In genomic region chr10:60822641-60823425, GRCm38 (mm10) we compare ENCODE assay signal across 14 mouse cellular contexts. TPM values are rescaled to one million over a fixed set of nuclear protein-coding genes. Genes with fewer than 3 reads are reported as not detected.
DNase-seq lines count a peak whose midpoint lies in the region; ATAC-seq and TF ChIP-seq lines count a peak whose summit lies in the region.
"Had no signal": no experiment of that assay in that cellular context is flagged by ENCODE, and none has a peak within 500 bp of the region (broad histone marks: within the 10 kb centered on the region; RNA-seq: fewer than 3 reads in every experiment).

No protein-coding gene starts in this region.

- ATAC-seq in heart, embryonic 14.5 days (ENCODE audit: insufficient number of reproducible peaks, insufficient read depth, low FRiP score, low read depth): no peak
- ATAC-seq in forebrain, embryonic 11.5 days (replicated peaks; ENCODE audit: low FRiP score): no peak
- ATAC-seq: intestine, embryonic 15.5 days; midbrain, embryonic 15.5 days had no signal

- H3K4me3 ChIP-seq in gastrocnemius, adult 2 months: no peak overlapping the region
- no peak overlapping the region for H3K4me3 ChIP-seq in heart, embryonic 14.5 days (ENCODE audit: control insufficient read depth in 1 of 2, insufficient read depth in 1 of 2, low read depth in 1 of 2, low read length in 2 of 2)
- H3K4me3 ChIP-seq in forebrain, embryonic 11.5 days (ENCODE audit: low read depth, low read length): no peak overlapping the region
- H3K4me3 ChIP-seq: erythroblast, embryonic 14.5 days; intestine, embryonic 15.5 days; midbrain, embryonic 15.5 days had no signal

- WGBS in heart, embryonic 14.5 days: 39% methylated on average over 17 of the region's 17 CpGs
- WGBS in forebrain, embryonic 11.5 days: 73% methylated on average over 17 of the region's 17 CpGs

- no peaks in the 10 kb centered on the region for H3K9me3 ChIP-seq in heart, embryonic 14.5 days (ENCODE audit: control insufficient read depth, low read length)
- H3K9me3 ChIP-seq in forebrain, embryonic 11.5 days (ENCODE audit: control insufficient read depth, low read length): no peaks in the 10 kb centered on the region
- H3K9me3 ChIP-seq: intestine, embryonic 15.5 days; midbrain, embryonic 15.5 days had no signal

- no peaks in the 10 kb centered on the region for H3K27me3 ChIP-seq in heart, embryonic 14.5 days (ENCODE audit: control insufficient read depth, insufficient read depth, low read length)
- 0 out of 2 replicates have a peak, but pooled peaks cover 4% of the 10 kb centered on the region for H3K27me3 ChIP-seq in forebrain, embryonic 11.5 days (ENCODE audit: control insufficient read depth, insufficient read depth, low read length)

- peaks cover 85 to 96% of the 10 kb centered on the region in 2 experiments for H3K4me1 ChIP-seq in heart, embryonic 14.5 days (ENCODE audit: control insufficient read depth in 2 of 2, insufficient read depth in 2 of 2, low read length in 2 of 2)
- H3K4me1 ChIP-seq in forebrain, embryonic 11.5 days (replicated peaks; ENCODE audit: control insufficient read depth, insufficient read depth, low read length): peaks cover 16% of the 10 kb centered on the region

- DNase-seq in gastrocnemius, adult 2 months: peak; percentile 12
- DNase-seq in gastrocnemius, adult 18-20 months (ENCODE audit: low spot score): no peak
- peak; percentile 6 for DNase-seq in urinary bladder, postnatal 14 days (ENCODE audit: low spot score)
- no peak for DNase-seq in urinary bladder, adult 18-20 months (ENCODE audit: low spot score in 2 of 2)
- no peak for DNase-seq in left cerebral cortex, postnatal 25 days (ENCODE audit: low spot score in 2 of 2)
- DNase-seq in forebrain, embryonic 11.5 days (ENCODE audit: low spot score): no peak
- no peak for DNase-seq in right cerebral cortex, postnatal 10 days (ENCODE audit: low spot score in 2 of 2)
- DNase-seq: adrenal gland, postnatal 14 days; lung, postnatal 14 days had no signal

- H3K9ac ChIP-seq in heart, embryonic 14.5 days (ENCODE audit: low read length): peak overlapping the region; percentile 64
- H3K9ac ChIP-seq in forebrain, embryonic 11.5 days (ENCODE audit: low read length): no peak overlapping the region
- H3K9ac ChIP-seq: intestine, embryonic 15.5 days; midbrain, embryonic 15.5 days had no signal

- H3K27ac ChIP-seq in gastrocnemius, adult 2 months: no peak overlapping the region
- H3K27ac ChIP-seq in heart, embryonic 14.5 days (replicated peaks in 1 of 2; ENCODE audit: control insufficient read depth in 1 of 2, insufficient read depth in 1 of 2, low read depth in 2 of 2, low read length in 2 of 2): peak overlapping the region; percentile 73 to 81
- H3K27ac ChIP-seq in forebrain, embryonic 11.5 days (ENCODE audit: low read depth, low read length): no peak overlapping the region
- H3K27ac ChIP-seq: intestine, embryonic 15.5 days; midbrain, embryonic 15.5 days had no signal

- H3K4me2 ChIP-seq in heart, embryonic 14.5 days (ENCODE audit: low read length): peak overlapping the region; percentile 81
- no peak overlapping the region for H3K4me2 ChIP-seq in forebrain, embryonic 11.5 days (ENCODE audit: low read depth, low read length, severe bottlenecking)
- H3K4me2 ChIP-seq: intestine, embryonic 15.5 days; liver, embryonic 11.5 days; midbrain, embryonic 15.5 days had no signal

- no peaks in the 10 kb centered on the region for H3K36me3 ChIP-seq in heart, embryonic 14.5 days (ENCODE audit: control insufficient read depth, insufficient read depth, low read length)
- no peaks in the 10 kb centered on the region for H3K36me3 ChIP-seq in forebrain, embryonic 11.5 days (ENCODE audit: control insufficient read depth, insufficient read depth, low read length)
- H3K36me3 ChIP-seq: intestine, embryonic 15.5 days; midbrain, embryonic 15.5 days had no signal

- intact Hi-C loops in gastrocnemius, adult 2 months (cut with DNase I): no loop called here
- intact Hi-C loops in left cerebral cortex, postnatal 25 days (cut with DNase I): no loop called here

- TF ChIP-seq CTCF in gastrocnemius, adult 2 months (IDR thresholded peaks at IDR 0.05): no peak

RNA-seq across cellular contexts. Expression of gene Unc5b, which starts 8.5 kb away (rescaled TPM):
- total RNA-seq in gastrocnemius, adult 2 months (2021): 1 to 10 TPM; 1.4 to 2.9 TPM
- total RNA-seq in gastrocnemius, adult 18-20 months (2021): 1 to 10 TPM; 1.3 to 3.3 TPM
- polyA plus RNA-seq in heart, embryonic 14.5 days (2014; fragmentation: Nextera tagmentation; extraction: Ambion mirVana): 11.5 and 13.3 TPM in 2 replicates
- total RNA-seq in left cerebral cortex, postnatal 25 days (2021): 10 to 100 TPM; 10.1 to 10.8 TPM
- polyA plus RNA-seq in forebrain, embryonic 11.5 days (2014; fragmentation: Nextera tagmentation; extraction: Ambion mirVana): 4.0 TPM in 2 replicates
- polyA plus RNA-seq: erythroblast, embryonic 14.5 days had no signal

Comparison
In these comparisons a context has a peak if more than half of its experiments do, and no peak if none do; other contexts are left out.
1. DNase-seq: peak in gastrocnemius, adult 2 months (single experiment) and urinary bladder, postnatal 14 days (single experiment); none in gastrocnemius, adult 18-20 months (single experiment), urinary bladder, adult 18-20 months (0 of 2), left cerebral cortex, postnatal 25 days (0 of 2), forebrain, embryonic 11.5 days (single experiment) and right cerebral cortex, postnatal 10 days (0 of 2).
2. H3K27ac ChIP-seq: peak in heart, embryonic 14.5 days (2 of 2); none in gastrocnemius, adult 2 months (single experiment) and forebrain, embryonic 11.5 days (single experiment).